Mouse (Mus musculus) bone marrow, adult 2 months (tissue): ENCODE results near the gene Dynll1.

ENCODE experiments used
- CTCF ChIP-seq: fragments of 200-500 bp; IDR thresholded peaks from 2 replicates; pipeline ENCODE4 v1.5.1; 2011; ENCODE audit warnings: low read length, control low read depth; ENCODE audit not compliant: control insufficient read depth, insufficient read depth
- POLR2A ChIP-seq: fragments of 200-500 bp; IDR thresholded peaks from 2 replicates; pipeline ENCODE4 v1.6.1; 2011; ENCODE audit warnings: low read depth, mild to moderate bottlenecking, control low read depth, low read length, borderline replicate concordance; ENCODE audit not compliant: control insufficient read depth

DNA sequence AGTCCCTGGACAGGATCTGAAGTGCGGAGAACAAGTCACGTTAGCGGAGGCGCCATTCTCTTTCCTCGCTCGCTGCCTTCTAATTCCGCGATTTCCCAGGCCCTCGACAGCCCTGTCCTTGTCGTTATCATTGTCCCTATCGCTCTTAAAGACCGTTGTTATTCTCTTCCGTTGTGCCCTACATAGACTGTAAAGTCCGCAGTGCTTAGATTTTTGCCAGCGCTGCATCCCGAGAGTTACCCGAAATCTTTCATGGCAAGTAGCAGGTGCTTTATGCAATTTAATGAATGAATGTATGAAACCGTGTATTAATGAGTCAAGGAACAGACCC is 48.4 kb upstream of the Dynll1 start:
- TF ChIP-seq POLR2A = no peak
- no peak for TF ChIP-seq CTCF
